Mouse (Mus musculus): ENCODE measurements around the gene Oas1f. TPM values are rescaled to one million over a fixed set of nuclear protein-coding genes. Genes with fewer than 3 reads are reported as not detected.
"Not testable (repeated sequence)": the region's sequence is repeated elsewhere in the genome, so short reads cannot be mapped to it uniquely, and the experiment has no call there.

Oas1f gene
- total RNA-seq (2021): not detected
- long read RNA-seq, experiment 1: 0 reads
- long read RNA-seq, experiment 2: 0 reads

DNA sequence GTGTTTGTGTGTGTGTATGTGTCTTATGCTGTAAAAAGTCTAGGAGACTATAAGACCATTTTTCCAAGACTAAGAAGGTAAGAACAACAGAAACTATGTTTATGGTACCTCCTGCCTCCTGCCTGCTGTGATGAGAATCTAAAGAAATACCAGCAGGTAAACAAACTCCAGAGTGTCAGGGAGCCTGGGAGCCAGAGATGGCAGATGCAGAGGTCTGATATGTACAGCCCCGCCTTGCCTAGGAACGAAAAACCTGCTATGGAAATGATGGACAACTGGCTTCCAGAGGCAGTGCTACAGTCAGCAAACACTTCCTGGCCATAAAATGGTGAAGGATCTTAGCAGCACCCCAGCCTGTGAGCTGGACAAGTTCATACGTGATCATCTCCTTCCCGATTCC, at the start of gene Oas1f:
Gene Oas1f (plus strand): TSS at position 301 of the 400 bp plus-strand sequence.
- no peak for DNase-seq (ENCODE audit: low spot score in 2 of 2)

DNA sequence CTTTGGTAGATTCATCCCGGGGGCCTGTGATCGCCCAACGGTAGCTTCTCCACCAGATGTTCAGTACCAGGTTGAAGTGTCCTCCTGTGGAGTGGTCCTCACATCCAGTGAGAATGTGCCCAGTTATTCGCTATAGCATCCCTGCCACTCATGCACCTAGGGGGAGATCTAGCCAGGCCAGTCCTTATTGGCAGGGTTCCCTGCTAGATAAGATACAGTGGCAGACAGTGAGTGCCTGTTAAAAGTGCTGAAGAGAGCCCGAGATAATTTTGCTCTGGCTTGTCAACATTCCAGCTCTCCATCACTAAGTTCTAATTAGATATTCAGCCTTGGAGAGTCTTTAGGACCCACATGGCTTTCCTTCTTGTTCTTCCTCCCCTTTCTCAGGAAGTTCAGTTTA, 49.0 kb upstream of the Oas1f start:
- DNase-seq (ENCODE audit: low spot score in 2 of 2): not testable (repeated sequence)

DNA sequence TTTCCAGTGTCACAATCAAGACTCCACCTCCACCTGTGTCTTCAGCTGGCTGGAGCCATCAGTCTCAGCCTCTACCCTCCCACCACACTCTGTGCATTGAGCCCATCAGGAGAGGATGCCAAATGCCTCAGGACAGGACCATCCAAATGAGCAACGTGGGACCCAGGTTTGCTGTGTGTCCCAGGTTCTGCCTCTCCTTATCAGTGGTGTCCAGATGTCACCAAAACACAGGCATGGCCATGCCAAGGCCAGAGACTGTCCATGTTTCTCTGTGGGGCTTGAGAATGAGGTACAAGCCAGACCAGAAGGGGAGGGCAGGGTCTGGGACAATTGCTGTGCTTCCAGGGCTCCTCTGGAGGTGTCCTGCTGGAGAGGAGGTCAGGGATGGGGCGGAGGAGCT, 48.2 kb upstream of the Oas1f start:
- not testable (repeated sequence) for DNase-seq (ENCODE audit: low spot score in 2 of 2)

DNA sequence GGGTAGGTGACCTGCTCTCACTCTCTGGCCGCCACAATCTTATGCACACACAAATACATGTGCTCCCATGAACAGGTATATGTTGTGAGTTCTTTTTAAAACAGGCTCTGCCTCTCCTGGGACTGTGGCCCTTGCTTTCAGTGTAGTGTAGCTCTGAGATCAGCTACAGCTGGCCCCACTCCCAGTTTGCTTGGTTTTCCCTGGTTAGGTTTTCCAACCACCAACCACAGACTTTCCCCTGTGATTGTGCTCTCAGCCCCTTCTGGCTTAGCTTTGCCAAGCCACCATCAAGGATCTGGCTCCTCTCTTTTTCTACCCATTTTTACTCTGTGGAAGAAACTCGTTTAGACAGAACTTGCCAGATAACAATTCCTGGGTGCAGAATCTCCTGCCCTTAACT, 43.6 kb upstream of the Oas1f start:
- DNase-seq (ENCODE audit: low spot score in 2 of 2): no peak

DNA sequence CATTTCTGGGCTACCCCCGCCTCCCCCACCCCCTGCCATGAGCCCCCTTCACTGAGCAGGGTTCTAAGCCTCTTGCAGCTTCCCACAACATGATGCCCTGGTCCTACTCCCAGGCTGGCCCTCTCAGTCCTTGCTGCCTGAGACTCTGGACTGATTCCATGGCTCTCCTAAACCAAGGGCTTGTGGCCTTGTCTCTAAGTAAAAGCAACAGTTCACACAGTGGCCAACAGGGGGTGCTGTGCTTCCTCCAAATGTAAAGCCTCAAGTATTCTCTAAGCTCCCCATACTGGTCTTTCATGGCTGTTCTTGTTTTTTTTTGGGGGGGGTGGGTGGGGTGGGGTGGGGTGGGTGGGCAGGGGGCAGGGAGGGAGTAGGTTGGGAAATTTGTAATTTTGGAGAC, 40.7 kb upstream of the Oas1f start:
- DNase-seq (ENCODE audit: low spot score in 2 of 2): peak; percentile 34

DNA sequence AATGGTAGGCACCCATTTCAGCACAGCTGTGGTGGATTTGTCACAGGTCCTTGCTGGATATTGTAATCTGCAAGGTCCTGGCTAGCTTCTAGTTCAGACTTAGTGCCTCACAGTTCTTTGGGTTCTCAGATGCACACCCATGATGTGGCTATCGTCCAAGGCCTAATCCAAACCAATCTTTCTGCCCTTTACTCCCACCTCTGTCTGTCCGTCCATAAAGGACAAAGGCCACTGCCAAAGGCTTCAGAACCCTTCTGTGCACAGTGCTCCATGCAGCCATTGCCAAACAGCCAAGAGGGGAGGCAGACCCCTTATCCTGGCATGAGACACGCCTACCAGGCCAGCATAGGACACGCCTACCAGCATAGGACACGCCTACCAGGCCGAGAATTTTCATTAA, 38.0 kb upstream of the Oas1f start:
- DNase-seq (ENCODE audit: low spot score in 2 of 2): no peak

DNA sequence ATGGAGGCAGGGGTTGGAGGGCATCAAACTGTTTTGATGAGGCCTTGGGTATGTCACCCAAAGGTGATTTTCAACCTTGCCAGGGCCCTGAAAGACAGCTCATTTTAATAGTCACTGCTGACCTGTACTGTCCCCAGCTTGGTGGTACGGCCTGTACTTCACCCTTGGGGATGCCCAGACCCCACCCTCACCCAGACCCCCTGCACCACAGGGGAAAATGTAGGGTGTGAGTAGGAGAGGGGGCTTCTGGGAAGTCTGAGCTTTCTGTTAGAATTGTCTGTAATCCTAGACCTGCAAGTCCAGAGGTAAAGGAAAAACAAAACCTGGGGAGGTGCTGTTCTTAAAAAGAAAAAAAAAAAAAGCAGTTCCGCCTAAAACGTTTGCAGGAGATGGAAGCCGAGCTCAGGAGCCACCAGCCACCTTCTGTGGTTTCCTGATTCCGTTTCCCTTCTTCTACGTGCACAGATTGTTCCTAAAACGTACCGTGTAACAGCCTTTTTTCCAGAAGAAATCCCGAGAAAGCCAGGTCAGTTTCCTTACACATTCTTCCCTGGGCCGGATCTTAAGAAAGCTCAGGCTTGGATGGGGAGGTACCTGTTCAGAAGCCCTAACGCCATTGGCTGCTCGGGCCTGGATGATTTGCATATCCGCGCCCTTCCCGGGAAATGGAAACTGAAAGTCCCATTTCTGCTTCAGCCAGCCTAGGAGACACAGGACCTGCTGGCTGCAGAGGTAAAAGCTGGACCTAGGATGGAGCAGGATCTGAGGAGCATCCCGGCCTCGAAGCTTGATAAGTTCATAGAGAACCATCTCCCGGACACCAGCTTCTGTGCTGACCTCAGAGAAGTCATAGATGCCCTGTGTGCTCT, 35.0 kb upstream of the Oas1f start, which contains the start of gene Oas1c:
Gene Oas1c (minus strand): TSS at position 564 of the 869 bp plus-strand sequence.
- peak; percentile 75 to 79 for DNase-seq (ENCODE audit: low spot score in 2 of 2)

DNA sequence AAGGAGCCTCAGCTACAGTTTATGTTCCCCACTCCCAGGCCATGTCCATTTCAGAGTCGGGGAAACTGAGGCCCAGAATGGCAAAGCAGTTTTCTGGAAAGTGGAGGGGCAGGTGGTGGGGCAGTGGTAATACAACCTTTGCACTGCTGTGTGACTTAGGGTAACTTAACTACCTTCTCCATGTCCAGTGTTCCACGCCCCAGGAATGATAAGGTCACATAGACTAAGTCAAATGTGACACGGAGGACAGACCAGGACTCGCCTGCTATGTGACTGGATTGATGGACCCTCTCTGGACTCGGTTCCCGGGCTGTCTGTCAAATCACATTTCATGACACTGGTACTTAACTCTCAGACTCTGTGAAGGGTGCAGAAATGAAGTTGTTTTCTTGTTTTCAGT, 34.1 kb upstream of the Oas1f start:
- no peak for DNase-seq (ENCODE audit: low spot score in 2 of 2)

DNA sequence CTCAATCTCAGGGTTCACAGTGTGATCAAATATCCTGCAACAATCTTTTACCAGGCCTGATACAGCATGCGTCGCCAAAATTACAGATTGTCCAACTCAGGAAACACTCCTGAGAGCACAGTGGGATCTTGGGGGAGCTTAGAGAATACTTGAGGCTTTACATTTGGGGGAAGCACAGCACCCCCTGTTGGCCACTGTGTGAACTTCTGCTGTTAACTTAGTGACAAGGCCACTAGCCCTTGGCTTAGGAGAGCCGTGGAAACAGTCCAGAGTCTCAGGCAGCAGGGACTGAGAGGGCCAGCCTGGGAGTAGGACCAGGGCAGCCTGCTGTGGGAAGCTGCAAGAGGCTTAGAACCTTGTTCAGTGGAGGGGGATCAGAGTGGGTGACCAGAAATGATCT, 31.2 kb upstream of the Oas1f start:
- peak in 1 of 2 experiments; percentile 7 for DNase-seq (ENCODE audit: low spot score in 2 of 2)

DNA sequence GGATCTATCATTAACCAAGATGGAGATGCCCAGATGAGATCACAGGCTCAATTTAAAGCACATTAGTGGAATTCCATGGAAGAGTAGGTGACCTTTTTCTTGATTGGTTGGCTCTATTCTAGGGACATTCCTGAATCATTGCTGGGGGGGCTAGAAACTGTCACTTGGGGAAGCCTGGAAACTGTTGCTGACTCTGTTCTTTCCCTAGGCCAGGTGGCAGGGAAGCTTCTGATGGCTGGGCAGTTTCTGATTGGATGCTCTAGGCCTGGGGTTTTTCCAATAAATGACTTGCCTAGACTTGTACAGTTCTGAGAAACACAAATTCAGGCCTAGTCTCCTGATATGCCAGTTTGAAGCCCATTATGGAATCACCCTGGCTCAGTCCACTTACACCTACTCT, 28.2 kb upstream of the Oas1f start:
- no peak for DNase-seq (ENCODE audit: low spot score in 2 of 2)

DNA sequence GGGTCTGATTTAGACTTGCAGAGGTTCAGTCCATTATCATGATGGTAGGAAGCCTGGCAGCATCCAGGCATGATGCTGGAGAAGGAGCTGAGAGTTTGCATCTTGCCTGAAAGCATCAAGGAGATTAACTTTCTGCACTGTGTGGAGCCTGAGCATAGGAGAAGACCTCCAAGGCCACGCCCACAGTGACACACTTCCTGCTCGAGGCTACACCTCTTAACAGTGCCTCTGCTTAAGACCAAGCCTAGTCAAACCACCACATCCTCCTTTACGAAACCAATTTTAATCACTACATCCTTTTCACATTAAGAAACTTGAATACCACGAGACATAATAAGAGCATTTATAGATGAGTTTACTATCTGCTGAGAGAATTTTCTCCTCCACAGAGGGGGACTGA, 16.1 kb upstream of the Oas1f start:
- DNase-seq (ENCODE audit: low spot score in 2 of 2): no peak

DNA sequence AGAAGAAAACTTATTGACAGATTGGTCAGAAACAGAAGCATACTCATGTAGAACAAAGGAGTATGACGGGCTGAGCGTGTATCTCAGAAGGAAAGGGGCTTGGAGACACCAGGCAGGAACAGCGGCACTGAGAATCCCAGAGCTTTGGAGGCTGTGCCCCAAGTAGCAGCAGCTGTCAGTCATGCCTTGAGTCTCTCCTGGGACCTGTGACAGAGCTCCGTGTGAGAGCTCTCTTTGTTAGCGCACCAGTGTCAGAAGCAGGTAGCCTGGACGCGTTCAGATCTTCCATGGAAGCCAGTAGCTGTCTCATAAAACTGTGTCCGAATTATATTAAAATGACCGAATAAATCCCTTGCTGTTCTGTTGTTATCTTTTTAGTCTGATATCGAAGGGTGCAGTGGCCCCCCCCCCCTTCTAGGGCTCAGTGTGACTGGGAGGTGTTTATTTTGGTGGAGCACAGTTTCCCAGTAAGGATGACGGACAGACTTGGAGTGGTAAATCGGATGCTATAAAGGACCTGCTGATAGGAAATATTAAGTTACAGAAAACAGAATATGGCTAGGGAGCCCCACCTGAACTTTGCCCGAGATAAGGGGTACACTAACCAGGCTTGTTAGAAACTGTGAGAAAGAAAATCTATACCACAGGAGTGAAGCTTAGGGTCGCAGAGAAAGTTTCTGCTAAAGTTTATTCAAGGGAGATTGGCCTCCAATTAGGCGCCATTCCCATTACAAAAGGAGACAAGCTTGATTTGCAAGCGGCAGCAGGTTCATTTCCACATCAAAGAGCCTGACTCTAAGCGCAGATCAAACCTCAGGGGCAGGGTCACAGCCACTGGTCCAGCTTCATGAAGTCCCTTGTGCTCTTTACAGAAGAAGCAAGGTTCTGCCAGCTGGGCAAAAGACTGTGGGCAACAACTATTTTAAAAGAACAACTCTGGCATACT, 13.6 kb upstream of the Oas1f start:
- no peak for DNase-seq (ENCODE audit: low spot score in 2 of 2)

DNA sequence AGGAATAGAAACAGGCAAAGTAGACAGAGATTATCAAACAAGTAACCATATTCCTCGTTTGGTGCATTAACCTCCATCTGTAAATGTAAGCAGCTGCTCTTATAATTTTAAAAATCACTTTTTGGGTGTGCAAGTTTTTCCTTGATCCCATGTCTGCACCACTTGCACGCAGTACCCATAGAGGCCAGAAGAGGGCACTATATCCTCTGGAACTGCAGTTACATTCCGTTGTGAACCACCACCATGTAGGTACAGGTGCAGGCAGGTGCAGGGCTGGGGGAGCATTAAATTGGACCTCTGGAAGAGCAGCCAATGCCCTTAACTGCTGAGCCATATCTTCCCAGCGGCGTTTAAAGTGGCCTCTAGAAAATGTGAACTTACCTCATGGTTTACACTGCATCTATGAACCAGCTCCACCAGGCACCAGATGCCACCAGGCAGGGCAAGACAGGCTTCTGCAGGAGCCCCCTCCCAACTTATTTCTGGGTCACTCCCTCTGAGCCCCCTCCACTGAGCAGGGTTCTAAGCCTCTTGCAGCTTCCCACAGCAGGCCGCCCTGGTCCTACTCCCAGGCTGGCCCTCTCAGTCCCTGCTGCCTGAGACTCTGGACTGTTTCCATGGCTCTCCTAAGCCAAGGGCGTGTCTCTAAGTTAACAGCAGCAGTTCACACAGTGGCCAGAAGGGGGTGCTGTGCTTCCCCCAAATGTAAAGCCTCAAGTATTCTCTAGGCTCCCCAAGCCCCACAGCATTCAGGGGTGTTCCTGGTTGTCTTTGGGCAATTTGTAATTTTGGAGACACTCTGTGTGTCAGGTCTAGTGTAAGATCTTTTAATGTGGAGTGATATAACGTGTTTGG, 10.2 kb upstream of the Oas1f start:
- DNase-seq (ENCODE audit: low spot score in 2 of 2): peak; percentile 26 to 62

DNA sequence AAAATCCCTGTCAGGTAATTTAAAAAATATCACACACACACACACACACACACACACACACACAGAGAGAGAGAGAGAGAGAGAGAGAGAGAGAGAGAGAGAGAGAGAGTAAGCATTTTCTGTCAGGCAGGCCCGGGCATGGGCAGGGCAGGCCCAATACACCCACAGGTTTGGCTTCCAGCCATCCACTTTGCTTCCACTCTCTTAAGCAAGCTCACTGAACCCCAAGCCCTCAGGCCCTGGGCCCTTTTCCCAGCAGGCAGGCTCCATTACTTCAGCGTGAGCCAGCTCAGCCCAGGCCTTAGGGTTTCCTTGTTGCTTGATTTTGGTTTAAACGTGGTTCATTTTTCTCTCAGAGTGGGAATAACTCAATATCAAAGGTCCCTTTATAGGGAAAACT, 2.5 kb upstream of the Oas1f start:
- peak in 1 of 2 experiments; percentile 3 for DNase-seq (ENCODE audit: low spot score in 2 of 2)

DNA sequence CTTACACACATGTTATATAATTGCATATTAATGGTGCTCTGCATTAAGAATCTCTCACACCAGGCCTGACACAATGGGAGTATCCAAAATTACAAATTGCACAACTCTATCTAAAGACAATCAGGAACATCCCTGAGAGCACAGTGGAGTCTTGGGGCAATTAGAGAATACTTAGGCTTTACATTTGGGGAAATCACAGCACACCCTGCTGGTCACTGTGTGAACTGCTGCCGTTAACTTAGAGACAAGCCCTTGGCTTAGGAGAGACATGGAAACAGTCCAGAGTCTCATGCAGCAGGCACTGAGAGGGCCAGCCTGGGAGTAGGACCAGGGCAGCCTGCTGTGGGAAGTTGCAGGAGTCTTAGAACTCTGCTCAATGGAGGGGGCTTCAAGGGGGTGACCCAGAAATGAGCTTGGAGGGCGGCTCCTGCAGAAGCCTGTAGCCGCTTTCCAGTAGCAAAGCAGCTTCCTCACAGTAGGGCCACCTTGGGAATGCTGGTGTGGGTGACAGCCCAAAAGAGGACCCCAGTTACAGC, 2.5 kb downstream of the Oas1f start:
- DNase-seq (ENCODE audit: low spot score in 2 of 2): peak; percentile 18 to 24

DNA sequence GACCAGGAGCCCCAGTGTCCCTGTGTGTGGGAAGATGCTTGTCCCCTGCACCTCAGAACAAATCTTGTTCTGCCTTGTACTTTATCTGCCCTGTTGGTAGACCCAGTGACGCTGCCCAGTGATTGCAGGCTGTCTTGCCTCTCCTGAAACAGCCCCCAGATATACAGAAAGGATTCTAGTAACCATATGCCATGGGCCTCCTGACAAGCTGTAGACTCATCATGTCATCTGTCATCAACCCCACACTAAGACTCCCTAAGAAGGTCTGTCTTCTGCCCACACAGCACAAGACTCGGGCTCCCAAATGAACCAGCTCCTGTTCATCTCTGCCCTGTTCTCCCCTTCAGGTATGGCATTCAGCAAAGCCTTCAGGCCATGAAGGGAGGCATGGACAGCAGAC, 12.1 kb downstream of the Oas1f start:
- peak in 1 of 2 experiments; percentile 6 for DNase-seq (ENCODE audit: low spot score in 2 of 2)

DNA sequence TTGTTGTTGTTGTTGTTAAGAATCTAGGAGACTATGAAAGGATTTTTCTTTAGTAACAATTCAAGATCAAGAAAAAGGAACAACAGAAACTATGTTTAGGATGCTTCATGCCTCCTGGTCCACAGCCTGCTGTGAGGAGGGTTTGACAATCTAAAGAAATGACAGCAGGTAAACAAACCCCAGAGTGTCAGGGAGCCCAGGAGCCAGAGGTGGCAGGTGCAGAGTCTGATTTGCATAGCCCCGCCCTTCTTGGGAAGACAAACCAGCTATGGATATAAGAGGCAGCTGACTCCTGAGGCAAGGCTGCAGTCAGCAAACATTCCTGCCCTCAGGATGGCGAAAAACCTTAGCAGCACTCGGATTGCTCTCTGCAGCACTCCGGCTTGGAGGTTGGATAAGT, 14.0 kb downstream of the Oas1f start, which contains the start of gene Oas1h:
Gene Oas1h (plus strand): TSS at position 301 of the 400 bp plus-strand sequence.
- no peak for DNase-seq (ENCODE audit: low spot score in 2 of 2)

DNA sequence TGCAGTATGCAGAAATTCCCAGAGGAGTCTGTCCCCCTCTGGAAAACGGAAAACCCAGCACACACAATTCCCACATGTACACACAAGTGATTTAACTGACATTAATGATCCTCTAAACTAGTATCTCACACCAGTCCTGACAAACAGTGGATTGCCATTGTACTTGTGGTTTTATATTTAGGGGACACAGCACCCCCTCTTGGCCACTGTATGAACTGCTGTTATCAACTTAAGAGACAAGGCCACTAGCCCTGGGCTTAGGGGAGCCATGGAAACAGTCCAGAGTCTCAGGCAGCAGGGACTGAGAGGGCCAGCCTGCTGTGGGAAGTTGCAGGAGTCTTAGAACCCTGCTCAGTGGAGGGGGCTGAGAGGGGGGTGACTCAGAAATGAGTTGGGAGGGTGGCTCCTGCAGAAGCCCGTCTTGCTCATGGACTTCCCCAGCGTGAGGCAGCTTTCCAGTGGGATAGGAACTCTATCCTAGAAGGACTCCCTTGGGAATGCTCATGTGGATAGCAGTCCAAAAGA, 18.2 kb downstream of the Oas1f start:
- DNase-seq (ENCODE audit: low spot score in 2 of 2): no peak

DNA sequence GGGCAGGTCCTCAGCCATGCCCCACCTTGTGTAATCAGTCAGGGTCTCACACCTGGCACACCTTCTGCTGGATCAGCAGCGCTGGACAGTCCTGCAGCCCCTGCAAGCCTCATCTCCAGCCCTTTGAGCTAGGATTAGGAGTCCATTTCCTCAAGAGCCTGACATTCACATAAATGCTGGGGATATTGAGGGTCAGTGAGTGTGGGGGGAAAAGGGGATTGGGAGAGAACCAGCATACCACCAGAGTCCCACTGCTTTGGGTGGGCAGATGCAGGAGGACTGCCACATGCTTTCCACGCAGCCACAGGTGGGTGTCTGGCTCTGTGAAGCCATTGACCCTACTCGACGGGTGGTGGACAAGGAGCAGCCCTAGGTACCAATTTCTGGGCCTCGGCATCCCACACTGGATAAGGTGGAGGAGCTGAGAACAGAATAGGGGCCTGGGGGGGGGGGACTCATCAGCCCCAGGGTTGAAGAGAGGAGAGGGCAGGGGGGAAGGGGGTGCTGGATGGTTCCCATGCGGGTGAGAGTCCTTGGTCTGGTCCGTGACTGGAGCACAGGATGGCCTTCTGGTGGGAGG, 22.4 kb downstream of the Oas1f start:
- DNase-seq (ENCODE audit: low spot score in 2 of 2): no peak

DNA sequence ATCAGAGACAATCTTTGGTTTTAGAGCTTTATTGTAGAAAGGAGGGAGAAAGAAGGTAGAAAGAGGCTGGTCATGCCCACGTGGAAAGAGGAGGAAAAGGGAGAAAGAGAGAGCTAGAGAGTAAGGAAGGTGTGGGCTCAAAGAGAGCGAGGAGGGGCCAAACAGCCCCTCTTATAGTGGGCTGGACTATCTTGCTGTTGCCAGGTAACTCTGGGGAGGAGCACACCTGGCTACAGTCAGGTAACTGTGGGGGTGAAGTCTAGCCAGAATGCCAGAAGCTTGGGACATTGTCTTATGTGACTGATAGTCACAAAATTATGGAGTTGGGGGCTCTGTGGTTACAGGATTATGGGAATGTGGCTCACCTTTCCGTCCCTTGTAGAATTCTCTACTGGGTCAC, 22.9 kb downstream of the Oas1f start:
- DNase-seq (ENCODE audit: low spot score in 2 of 2): no peak

Measured in left cerebral cortex, adult 18-20 months (tissue).